Mouse (Mus musculus): ENCODE measurements around the gene P2ry13. TPM values are rescaled to one million over a fixed set of nuclear protein-coding genes. Genes with fewer than 3 reads are reported as not detected.

The P2ry13 gene
- polyA plus RNA-seq, 1 experiment from 2014 or later, result 1.2 TPM

Other genes with a start within 250 kb of the P2ry13 start
- 2.9 and 3.3 TPM in 2 replicates for gene Med12l, start 205.1 kb downstream of the P2ry13 start, polyA plus RNA-seq (2014; fragmentation: Nextera tagmentation; extraction: Ambion mirVana)
- 0.62 and 0.72 TPM in 2 replicates for gene Gpr171, start 109.1 kb downstream of the P2ry13 start, polyA plus RNA-seq (2014; fragmentation: Nextera tagmentation; extraction: Ambion mirVana)
- 1.0 and 1.4 TPM in 2 replicates for gene P2ry14, start 57.3 kb downstream of the P2ry13 start, polyA plus RNA-seq (2014; fragmentation: Nextera tagmentation; extraction: Ambion mirVana)
- 0.23 and 0.26 TPM in 2 replicates for gene Gpr87, start 15.8 kb downstream of the P2ry13 start, polyA plus RNA-seq (2014; fragmentation: Nextera tagmentation; extraction: Ambion mirVana)
- 2.7 and 3.9 TPM in 2 replicates for gene P2ry12, start 52.0 kb upstream of the P2ry13 start, polyA plus RNA-seq (2014; fragmentation: Nextera tagmentation; extraction: Ambion mirVana)
- gene Igsf10, start 133.5 kb upstream of the P2ry13 start, polyA plus RNA-seq (2014; fragmentation: Nextera tagmentation; extraction: Ambion mirVana), result 2.8 and 4.5 TPM in 2 replicates